Comparison of ENCODE assay signal across 11 mouse cellular contexts in the genomic region with DNA sequence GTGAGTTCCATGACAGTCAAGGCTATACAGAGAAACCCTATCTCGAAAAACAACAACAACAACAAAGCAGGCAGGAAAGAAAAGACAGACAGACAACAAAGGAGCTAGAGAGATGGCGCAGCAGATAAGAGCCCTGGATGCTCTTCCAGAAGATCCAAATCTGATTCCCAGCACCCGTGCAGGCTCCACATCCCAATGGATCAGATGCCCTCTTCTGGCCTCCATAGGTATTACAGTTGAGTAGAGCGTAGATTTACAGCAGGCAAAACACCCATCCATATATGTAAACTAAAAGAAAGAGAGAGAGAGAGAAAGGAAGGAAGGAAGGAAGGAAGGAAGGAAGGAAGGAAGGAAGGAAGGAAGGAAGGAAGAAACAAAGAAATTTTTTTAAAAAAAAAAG. TPM values are rescaled to one million over a fixed set of nuclear protein-coding genes. Genes with fewer than 3 reads are reported as not detected.
DNase-seq lines count a peak whose midpoint lies in the region; ATAC-seq and TF ChIP-seq lines count a peak whose summit lies in the region.
"Had no signal": no experiment of that assay in that cellular context is flagged by ENCODE, and none has a peak within 500 bp of the region (broad histone marks: within the 10 kb centered on the region; RNA-seq: fewer than 3 reads in every experiment).

No protein-coding gene starts in this region.

- H3K9me3 ChIP-seq in forebrain, embryonic 14.5 days (replicated peaks; ENCODE audit: control insufficient read depth, low read length): no peaks in the 10 kb centered on the region
- H3K9me3 ChIP-seq in forebrain, embryonic 10.5 days: 0 out of 2 replicates have a peak, but pooled peaks cover 4% of the 10 kb centered on the region
- no peaks in the 10 kb centered on the region for H3K9me3 ChIP-seq in liver, postnatal 0 days (ENCODE audit: low read length)
- no peaks in the 10 kb centered on the region for H3K9me3 ChIP-seq in liver, embryonic 12.5 days (replicated peaks)
- H3K9me3 ChIP-seq: forebrain, embryonic 13.5 days had no signal

- H3K27me3 ChIP-seq in forebrain, embryonic 14.5 days (replicated peaks; ENCODE audit: control insufficient read depth, insufficient read depth, low read length): no peaks in the 10 kb centered on the region
- H3K27me3 ChIP-seq in forebrain, embryonic 10.5 days (ENCODE audit: poor library complexity, severe bottlenecking): no peaks in the 10 kb centered on the region
- no peaks in the 10 kb centered on the region for H3K27me3 ChIP-seq in liver, postnatal 0 days (ENCODE audit: insufficient read depth, low read length)
- H3K27me3 ChIP-seq in liver, embryonic 12.5 days (replicated peaks): no peaks in the 10 kb centered on the region
- H3K27me3 ChIP-seq: forebrain, embryonic 13.5 days had no signal

- peak; percentile 60 for TF ChIP-seq CTCF in liver, postnatal 0 days (IDR thresholded peaks at IDR 0.05; ENCODE audit: low read depth)

- H3K4me2 ChIP-seq in forebrain, embryonic 14.5 days (ENCODE audit: low read length): no peak overlapping the region
- no peak overlapping the region for H3K4me2 ChIP-seq in liver, postnatal 0 days (ENCODE audit: low read depth, low read length)
- H3K4me2 ChIP-seq in liver, embryonic 12.5 days: no peak overlapping the region
- H3K4me2 ChIP-seq: forebrain, embryonic 13.5 days had no signal

- peak; percentile 63 for DNase-seq in forebrain, embryonic 14.5 days (ENCODE audit: low spot score)
- no peak for DNase-seq in forebrain, embryonic 10.5 days (ENCODE audit: extremely low spot score, low spot score)
- DNase-seq in liver, postnatal 0 days: no peak
- DNase-seq in c-Kit-positive CD71-positive TER-119-negative erythroid progenitor cells, embryonic 14.5 days (ENCODE audit: low read depth): peak; percentile 5
- peak; percentile 52 for DNase-seq in naive thymus-derived CD4-positive, alpha-beta T cell, adult 2 months (ENCODE audit: low read depth)
- DNase-seq in natural killer cell, adult 2 months (ENCODE audit: low spot score in 2 of 2): no peak
- DNase-seq in left cerebral cortex, adult 8-10 months (ENCODE audit: low spot score in 2 of 2): no peak

- no peak overlapping the region for H3K9ac ChIP-seq in forebrain, embryonic 14.5 days (ENCODE audit: low read length)
- H3K9ac ChIP-seq in liver, postnatal 0 days (replicated peaks): no peak overlapping the region
- no peak overlapping the region for H3K9ac ChIP-seq in liver, embryonic 12.5 days
- H3K9ac ChIP-seq: forebrain, embryonic 13.5 days had no signal

- TF ChIP-seq EP300 in liver, postnatal 0 days (IDR thresholded peaks at IDR 0.05; ENCODE audit: low read depth): no peak

- no peaks in the 10 kb centered on the region for H3K36me3 ChIP-seq in forebrain, embryonic 14.5 days (ENCODE audit: control insufficient read depth, insufficient read depth, low read length)
- H3K36me3 ChIP-seq in forebrain, embryonic 10.5 days (replicated peaks): no peaks in the 10 kb centered on the region
- H3K36me3 ChIP-seq in liver, postnatal 0 days (replicated peaks; ENCODE audit: insufficient read depth, low read length): no peaks in the 10 kb centered on the region
- H3K36me3 ChIP-seq in liver, embryonic 12.5 days: no peaks in the 10 kb centered on the region

- H3K4me1 ChIP-seq in forebrain, embryonic 14.5 days (ENCODE audit: control insufficient read depth, insufficient read depth, low read length): no peaks in the 10 kb centered on the region
- peaks cover 12% of the 10 kb centered on the region; the same call in 1 of the 2 replicates for H3K4me1 ChIP-seq in forebrain, embryonic 10.5 days
- H3K4me1 ChIP-seq in liver, postnatal 0 days (ENCODE audit: insufficient read depth): no peaks in the 10 kb centered on the region
- H3K4me1 ChIP-seq in liver, embryonic 12.5 days: no peaks in the 10 kb centered on the region
- H3K4me1 ChIP-seq: forebrain, embryonic 13.5 days; megakaryocyte, embryonic 14.5 days had no signal

- ATAC-seq in forebrain, embryonic 14.5 days: no peak
- ATAC-seq in liver, postnatal 0 days: no peak
- no peak for ATAC-seq in liver, embryonic 12.5 days
- ATAC-seq: forebrain, embryonic 13.5 days had no signal

- WGBS in forebrain, embryonic 14.5 days: 43% methylated on average over 4 of the region's 4 CpGs
- 47% methylated on average over 4 of the region's 4 CpGs for WGBS in forebrain, embryonic 10.5 days
- 53% methylated on average over 4 of the region's 4 CpGs for WGBS in liver, postnatal 0 days (ENCODE audit: insufficient replicate concordance)
- WGBS in liver, embryonic 12.5 days (ENCODE audit: insufficient replicate concordance): 33% methylated on average over 4 of the region's 4 CpGs

- no peak overlapping the region for H3K27ac ChIP-seq in forebrain, embryonic 14.5 days (ENCODE audit: low read depth, low read length)
- H3K27ac ChIP-seq in forebrain, embryonic 10.5 days: no peak overlapping the region
- H3K27ac ChIP-seq in liver, postnatal 0 days (ENCODE audit: low read depth): no peak overlapping the region
- no peak overlapping the region for H3K27ac ChIP-seq in liver, embryonic 12.5 days
- H3K27ac ChIP-seq: forebrain, embryonic 13.5 days had no signal

- H3K4me3 ChIP-seq in forebrain, embryonic 14.5 days (ENCODE audit: low read depth, low read length): no peak overlapping the region
- H3K4me3 ChIP-seq in forebrain, embryonic 10.5 days: no peak overlapping the region
- H3K4me3 ChIP-seq in liver, postnatal 0 days (ENCODE audit: low read depth, low read length): no peak overlapping the region
- H3K4me3 ChIP-seq in liver, embryonic 12.5 days: no peak overlapping the region
- H3K4me3 ChIP-seq: forebrain, embryonic 13.5 days; megakaryocyte, embryonic 14.5 days had no signal

RNA-seq across cellular contexts. Expression of a gene that starts 51.2 kb away (rescaled TPM):
- not detected in 2 replicates for polyA plus RNA-seq in forebrain, embryonic 14.5 days (2014; fragmentation: Nextera tagmentation; extraction: Ambion mirVana)
- not detected in 2 replicates for polyA plus RNA-seq in forebrain, embryonic 10.5 days (2016; fragmentation: Nextera tagmentation; extraction: Ambion mirVana)
- polyA plus RNA-seq in liver, postnatal 0 days (2015; fragmentation: Nextera tagmentation; extraction: Ambion mirVana): 0.21 TPM in 1 of 2 replicates, not detected in the other
- 0.06 TPM in 2 replicates for polyA plus RNA-seq in liver, embryonic 12.5 days (2016; fragmentation: Nextera tagmentation; extraction: Ambion mirVana)
- not detected for total RNA-seq in left cerebral cortex, adult 8-10 months (2022)
- polyA plus RNA-seq: forebrain, embryonic 13.5 days; stomach, embryonic 14.5 days had no signal

Comparison
In these comparisons a context has a peak if more than half of its experiments do, and no peak if none do; other contexts are left out.
1. DNase-seq: peak in forebrain, embryonic 14.5 days (single experiment), c-Kit-positive CD71-positive TER-119-negative erythroid progenitor cells, embryonic 14.5 days (single experiment) and naive thymus-derived CD4-positive, alpha-beta T cell, adult 2 months (single experiment); none in forebrain, embryonic 10.5 days (single experiment), liver, postnatal 0 days (single experiment), natural killer cell, adult 2 months (0 of 2) and left cerebral cortex, adult 8-10 months (0 of 2).